Mouse (Mus musculus) right cerebral cortex, postnatal 10 days (tissue): Measurements from ENCODE around the gene Sp6.

Source experiments
- DNase-seq, 2 experiments: peaks; one replicate each; pipeline ENCODE4 v3.0.0; 2021; ENCODE audit warnings: low spot score in 2 of 2

Sp6 gene

DNA sequence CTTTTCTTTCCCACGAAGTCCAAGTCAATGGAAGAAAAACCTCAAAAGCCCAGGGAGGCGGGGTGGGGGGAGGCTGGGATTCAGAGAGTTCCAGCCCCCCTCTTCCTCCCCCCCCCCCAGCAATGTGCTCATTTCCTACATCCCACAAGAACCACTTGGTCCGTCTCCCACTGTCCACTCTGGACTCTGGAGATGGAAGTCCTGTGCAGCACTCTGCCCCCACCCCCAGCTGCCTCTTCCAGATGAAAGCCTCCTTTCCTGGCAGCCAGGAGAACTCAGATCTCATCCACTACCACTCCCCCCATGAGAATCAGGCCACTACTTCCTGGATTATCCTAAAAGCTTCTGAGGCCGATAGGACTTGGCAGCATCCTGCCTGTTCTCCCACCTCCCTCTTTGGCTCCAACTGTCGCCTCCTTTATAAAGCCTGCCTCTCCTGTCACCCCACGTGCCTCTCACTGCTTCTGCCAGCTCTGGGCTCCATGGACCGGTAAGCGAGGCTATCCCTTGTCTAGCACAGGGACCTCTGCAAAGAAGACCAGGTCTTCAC lies at the start of gene Sp6:
TSS of gene Sp6 (plus strand) at position 274 of the 550 bp plus-strand sequence.
- DNase-seq: peak; percentile 52 to 61

DNA sequence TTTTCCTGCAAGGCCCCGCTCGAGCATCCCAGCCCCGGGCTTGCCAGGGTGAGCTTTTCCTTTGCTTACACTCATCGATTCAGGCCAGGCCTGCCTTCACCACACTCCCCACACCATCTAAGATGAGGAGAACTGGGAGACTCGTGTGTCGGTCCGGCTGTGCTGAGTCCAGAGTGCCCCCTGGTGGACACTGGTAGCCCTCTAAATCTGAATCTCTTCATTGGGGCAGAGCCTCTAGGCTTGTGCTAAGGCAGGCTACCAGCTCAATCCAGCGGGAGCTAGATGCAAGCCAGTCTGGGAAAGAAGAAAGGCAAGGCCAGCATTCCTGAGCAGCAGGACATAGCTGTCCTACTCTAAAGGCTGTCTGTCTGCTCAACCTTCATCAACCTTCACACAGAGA lies 49.6 kb upstream of the Sp6 start:
- DNase-seq: peak; percentile 88 to 93

GRCm38 (mm10) chr11:96966172-96966571 lies 47.0 kb upstream of the Sp6 start:
- no peak for DNase-seq

DNA sequence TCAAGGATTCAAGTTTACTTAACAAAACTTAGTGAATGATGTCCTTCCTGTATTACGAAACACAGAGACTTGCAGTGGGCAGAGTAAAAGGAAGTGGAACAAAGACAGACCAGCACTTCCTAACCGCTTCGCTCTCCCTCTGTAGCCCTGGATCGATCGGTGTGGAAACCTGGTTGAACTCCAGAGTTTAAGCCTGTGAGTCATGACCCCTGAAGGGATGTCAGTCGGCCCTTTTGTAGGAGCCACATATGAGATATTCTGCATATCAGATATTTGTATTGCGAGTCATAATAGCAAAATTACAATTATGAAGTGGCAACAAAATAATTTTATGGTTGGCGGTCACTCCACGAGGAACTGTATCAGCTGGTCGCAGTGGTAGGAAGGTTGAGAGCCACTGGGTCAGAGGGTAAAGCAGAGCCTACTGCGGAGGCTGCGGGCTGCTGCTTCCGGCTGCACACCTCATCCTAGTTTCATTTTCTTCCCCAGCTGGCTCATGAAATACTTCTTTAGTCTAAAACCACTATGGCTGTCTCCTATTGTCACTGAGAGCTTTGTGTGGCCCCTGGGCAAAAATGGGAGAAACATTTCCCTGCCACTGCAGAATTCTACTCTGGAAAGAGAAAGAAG lies 46.2 kb upstream of the Sp6 start:
- no peak for DNase-seq

GRCm38 (mm10) chr11:96967544-96968269 lies 45.5 kb upstream of the Sp6 start:
- no peak for DNase-seq

GRCm38 (mm10) chr11:96968476-96968875 lies 44.7 kb upstream of the Sp6 start:
- no peak for DNase-seq

DNA sequence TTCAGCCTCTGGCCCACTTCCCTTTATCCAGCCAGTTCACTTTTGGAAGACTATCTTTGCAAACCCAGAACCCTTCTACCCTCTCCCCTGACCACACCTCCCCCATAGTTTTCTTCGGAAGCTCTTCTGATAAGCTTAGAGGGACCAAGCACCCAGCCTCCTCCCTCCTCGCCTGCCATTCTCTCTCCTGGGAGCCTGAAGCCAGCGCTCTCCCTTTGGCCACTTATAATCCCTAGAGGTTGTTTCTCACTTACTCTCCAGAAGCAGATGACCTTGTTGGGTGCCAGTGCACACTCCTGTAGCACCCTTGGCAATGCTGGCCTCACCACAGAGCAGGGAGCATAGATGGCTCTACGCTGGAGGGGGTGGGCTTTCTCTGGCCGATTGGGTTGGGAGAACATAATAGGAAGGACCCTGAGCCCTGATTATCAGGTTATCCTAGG lies 43.9 kb upstream of the Sp6 start:
- DNase-seq: no peak

- DNase-seq: peak; percentile 71 to 75
These were observed 43.4 kb upstream of the Sp6 start for GRCm38 (mm10) chr11:96969746-96970145.

GRCm38 (mm10) chr11:96970341-96970740 lies 42.9 kb upstream of the Sp6 start:
- DNase-seq: no peak

- DNase-seq: no peak
These were observed 40.3 kb upstream of the Sp6 start for GRCm38 (mm10) chr11:96972906-96973305.

DNA sequence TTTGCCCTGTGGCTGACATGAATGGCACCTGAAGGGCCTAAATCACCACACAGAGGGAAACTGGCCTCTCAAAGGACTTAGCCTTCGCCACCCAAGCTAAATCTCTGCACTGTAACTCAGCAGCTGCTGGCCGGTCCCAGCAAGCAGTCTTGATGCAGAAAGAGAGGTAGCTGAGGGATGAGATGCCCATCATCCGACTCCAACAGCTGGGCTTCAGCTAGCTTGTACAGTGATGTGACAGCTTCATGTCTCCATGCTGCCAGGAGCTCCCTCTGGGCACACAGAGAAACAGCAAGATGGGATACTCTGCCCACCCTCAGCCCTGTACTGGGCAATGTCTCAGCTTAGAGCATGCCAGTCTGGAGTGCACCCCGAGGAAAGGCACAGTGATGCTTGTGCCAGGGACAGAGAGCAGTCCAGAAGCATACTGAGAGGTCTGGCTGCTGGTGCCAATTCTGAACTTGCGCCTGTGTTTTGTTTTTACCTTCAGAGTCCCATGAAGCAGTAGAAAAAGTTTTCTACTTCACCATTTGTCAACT lies 39.7 kb upstream of the Sp6 start:
- peak; percentile 58 to 61 for DNase-seq

GRCm38 (mm10) chr11:96974813-96975212 lies 38.4 kb upstream of the Sp6 start:
- DNase-seq: no peak

- no peak for DNase-seq
These were observed 37.4 kb upstream of the Sp6 start for GRCm38 (mm10) chr11:96975511-96976378.

DNA sequence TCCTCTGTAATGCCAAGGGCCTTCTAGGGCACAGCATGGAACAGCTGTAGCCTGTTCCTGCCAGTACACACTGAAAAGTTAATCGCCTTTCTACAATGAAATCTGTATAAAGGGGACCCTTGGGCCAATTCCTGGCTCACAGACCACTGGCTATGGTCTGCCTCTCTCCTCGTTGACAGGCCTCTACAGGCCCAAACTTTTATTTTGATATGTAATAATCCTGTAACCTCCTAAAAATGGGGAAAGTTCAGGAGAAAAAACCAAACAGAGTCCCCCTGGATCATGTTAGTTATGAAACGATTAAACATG lies 36.9 kb upstream of the Sp6 start:
- DNase-seq: no peak

- DNase-seq: peak; percentile 86 to 87
These were observed 36.1 kb upstream of the Sp6 start for GRCm38 (mm10) chr11:96976911-96977591.

GRCm38 (mm10) chr11:96977606-96978400 lies 35.4 kb upstream of the Sp6 start:
- peak; percentile 99 to 100 for DNase-seq

DNA sequence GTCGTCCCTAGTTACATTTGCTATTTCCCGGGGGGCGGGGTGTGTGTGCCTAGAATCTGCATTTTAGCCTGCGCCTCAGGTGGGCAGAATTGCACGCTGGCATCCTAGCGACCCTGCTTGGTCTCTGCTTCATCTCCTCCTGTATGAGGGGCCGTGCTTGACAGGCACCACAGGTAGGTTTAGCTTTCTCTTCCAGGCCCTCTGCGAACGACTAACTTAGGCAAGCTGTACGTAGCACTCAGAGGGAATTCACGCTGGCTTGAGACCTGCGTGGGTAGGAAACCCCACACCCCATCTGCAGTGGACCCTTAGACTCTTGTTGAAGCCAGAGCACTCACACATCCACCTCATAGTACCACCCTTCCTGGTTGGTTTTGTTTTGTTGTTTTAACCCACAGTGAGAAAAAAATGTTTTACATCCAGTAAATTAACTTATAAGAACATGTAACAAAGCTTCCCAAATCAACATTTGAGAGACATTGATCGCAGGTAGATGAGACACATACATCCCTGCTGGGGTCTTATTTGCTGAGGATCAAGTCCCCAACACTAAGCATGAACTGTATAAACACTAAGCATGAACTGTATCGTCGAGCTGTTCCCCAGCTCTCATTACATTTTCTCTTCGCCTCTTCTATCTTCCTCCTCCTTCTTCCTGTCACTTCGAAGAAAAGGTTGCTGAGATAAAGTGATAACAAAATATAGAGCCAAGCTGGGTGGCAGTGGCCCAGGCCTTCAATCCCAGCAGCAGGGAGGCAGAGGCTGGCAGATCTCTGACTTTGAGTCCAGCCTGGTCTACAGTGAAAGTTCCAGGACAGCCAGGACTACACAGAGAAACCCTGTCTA lies 34.6 kb upstream of the Sp6 start:
- DNase-seq: peak in 1 of 2 experiments; percentile 49

DNA sequence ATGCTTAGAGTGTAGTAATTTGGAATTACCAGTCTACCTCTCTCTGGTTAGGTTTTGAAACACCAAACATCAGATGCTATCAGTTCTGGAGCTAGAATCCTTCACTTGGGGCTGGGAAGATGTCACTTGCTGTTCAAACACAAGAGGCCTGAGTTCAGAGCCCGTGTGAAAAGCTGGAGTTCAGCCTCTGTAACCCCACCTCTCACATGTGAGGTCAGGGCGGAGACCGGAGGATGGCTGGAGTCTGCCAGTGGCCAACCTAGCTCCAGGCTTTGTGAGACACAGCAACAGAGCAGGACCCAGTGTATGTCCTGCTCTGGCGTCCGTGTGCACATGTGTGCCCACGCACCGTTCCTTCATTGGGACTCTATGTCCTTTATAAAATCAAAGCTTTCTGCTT lies 33.9 kb upstream of the Sp6 start:
- DNase-seq: no peak

- DNase-seq: no peak
These were observed 33.2 kb upstream of the Sp6 start for GRCm38 (mm10) chr11:96980021-96980420.

- no peak for DNase-seq
These were observed 31.7 kb upstream of the Sp6 start for GRCm38 (mm10) chr11:96981461-96981860.
